Mouse (Mus musculus) bone marrow, adult 2 months (tissue): ENCODE measurements around the gene Itgb1bp2.

Source experiments
- CTCF ChIP-seq: fragments of 200-500 bp; IDR thresholded peaks from 2 replicates; pipeline ENCODE4 v1.5.1; 2011; ENCODE audit warnings: low read length, control low read depth; ENCODE audit not compliant: control insufficient read depth, insufficient read depth
- POLR2A ChIP-seq: fragments of 200-500 bp; IDR thresholded peaks from 2 replicates; pipeline ENCODE4 v1.6.1; 2011; ENCODE audit warnings: low read depth, mild to moderate bottlenecking, control low read depth, low read length, borderline replicate concordance; ENCODE audit not compliant: control insufficient read depth

DNA sequence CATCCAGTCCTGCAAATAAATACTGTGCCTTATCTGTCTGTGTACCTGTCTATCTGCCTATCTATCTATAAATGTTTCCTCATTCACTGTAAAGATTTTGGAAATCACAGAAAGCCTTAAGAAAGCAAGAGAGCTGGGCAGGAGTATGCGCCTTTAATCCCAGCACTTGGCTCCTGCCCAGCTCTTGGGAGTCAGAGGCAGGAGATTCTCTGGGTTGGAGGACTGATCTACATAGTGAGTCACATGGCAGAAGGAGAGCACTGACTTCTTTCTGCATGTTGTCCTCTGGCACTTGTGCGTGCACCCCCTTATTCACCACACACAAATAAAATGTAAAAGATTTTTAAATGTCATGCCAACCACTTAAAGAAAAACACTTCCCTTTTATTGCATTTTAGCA, 25.4 kb upstream of the Itgb1bp2 start:
- TF ChIP-seq CTCF, result no peak
- no peak for TF ChIP-seq POLR2A
